Mouse (Mus musculus) urinary bladder, adult 2 months (tissue): ENCODE results near the gene Olfr106-ps. TPM values are rescaled to one million over a fixed set of nuclear protein-coding genes. Genes with fewer than 3 reads are reported as not detected.

Experiments
- DNase-seq: peaks from one replicate; pipeline ENCODE4 v3.0.0; 2022; ENCODE audit warnings: low spot score
- polyA plus RNA-seq: library from polyadenylated mRNA; depleted of rRNA; stranded (reverse); fragments of >200 nt; gene quantifications from 2 replicates; pipeline ENCODE4 v1.2.3, GENCODE M21; 2012; rRNA removed

Gene Olfr106-ps
- polyA plus RNA-seq, result not detected in 2 replicates

GRCm38 (mm10) chr17:37390093-37390492 lies at the start of gene Olfr106-ps:
Gene Olfr106-ps (plus strand): TSS chr17:37390393.
- no peak for DNase-seq

DNA sequence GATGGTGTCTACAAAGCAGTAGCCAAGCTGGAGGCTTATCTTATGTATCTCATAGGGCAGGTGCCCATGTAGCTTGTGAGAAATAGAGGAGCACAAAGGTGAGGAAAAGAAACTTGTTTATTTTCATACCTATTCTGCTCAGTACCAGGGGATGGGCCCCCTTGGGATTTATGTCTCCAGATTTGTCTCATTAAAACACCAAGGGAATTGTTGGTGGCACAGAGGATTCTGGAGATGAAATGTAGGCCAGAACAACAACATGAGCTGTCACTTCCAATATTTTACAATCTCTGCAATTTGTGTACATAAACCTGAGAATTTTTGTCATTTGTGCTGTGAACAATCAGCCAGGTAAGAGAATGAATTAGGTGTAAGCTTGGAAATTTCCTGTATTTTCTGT lies 30.9 kb upstream of the Olfr106-ps start, which contains the start of gene Olfr104-ps:
Olfr104-ps (plus strand) TSS at position 301 of the 400 bp plus-strand sequence.
- DNase-seq, result no peak

GRCm38 (mm10) chr17:37378733-37379132 lies 11.5 kb upstream of the Olfr106-ps start, which contains the start of gene Olfr105-ps:
Gene Olfr105-ps (plus strand): TSS chr17:37379033.
- DNase-seq, result no peak

DNA sequence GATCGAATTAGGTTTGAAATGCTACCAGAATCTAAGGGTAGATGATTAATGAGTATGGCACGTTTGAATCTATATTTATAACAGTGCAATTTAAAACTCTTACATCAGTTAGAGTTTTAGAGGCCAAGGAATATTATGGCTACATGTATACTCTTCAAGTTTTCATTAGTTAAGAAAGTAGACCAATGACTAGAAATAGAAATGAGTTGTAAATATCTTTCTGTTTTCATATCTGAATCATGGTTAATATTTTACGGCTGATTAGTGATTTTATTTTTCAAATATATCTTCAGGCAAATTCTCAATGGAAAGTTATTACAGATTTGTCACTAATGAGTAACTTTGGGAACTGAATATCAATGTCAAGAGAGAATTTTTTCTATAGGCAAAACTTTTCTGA lies 8.7 kb downstream of the Olfr106-ps start, which contains the start of gene Olfr107:
Olfr107 (plus strand) TSS at position 301 of the 400 bp plus-strand sequence.
- no peak for DNase-seq

GRCm38 (mm10) chr17:37413380-37413779 lies 23.2 kb downstream of the Olfr106-ps start:
- DNase-seq, result no peak

DNA sequence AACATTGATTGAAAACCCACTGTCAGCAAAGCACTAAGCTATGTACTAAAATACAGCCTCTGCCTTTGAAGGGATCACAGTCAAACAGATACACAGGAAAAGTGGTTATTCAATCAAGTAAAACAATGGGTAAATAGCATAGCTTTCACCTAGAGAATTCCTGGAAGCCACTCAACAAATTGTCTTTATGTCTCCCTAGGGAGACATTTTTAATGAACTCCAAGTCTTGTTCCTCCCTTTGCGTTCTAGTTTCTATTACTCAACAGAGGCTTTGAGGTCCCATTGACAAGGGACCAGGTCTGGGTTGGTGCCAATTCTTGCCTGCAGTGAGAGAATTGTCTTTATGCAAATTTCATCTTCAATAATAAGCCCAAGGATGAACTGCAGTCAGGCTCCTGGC lies 55.0 kb downstream of the Olfr106-ps start, which contains the start of gene Olfr108:
Olfr108 (plus strand) TSS at position 301 of the 400 bp plus-strand sequence.
- no peak for DNase-seq

Other genes starting within 250 kb of the Olfr106-ps start
- gene Olfr93, start 228.9 kb upstream of the Olfr106-ps start, polyA plus RNA-seq, result not detected in 2 replicates
- gene Ubd, start 196.5 kb upstream of the Olfr106-ps start, polyA plus RNA-seq, result 0.52 and 1.0 TPM in 2 replicates
- gene Olfr94, start 189.4 kb upstream of the Olfr106-ps start, polyA plus RNA-seq, result not detected in 2 replicates
- gene Olfr95, start 177.3 kb upstream of the Olfr106-ps start, polyA plus RNA-seq, result not detected in 2 replicates
- not detected in 2 replicates for gene Olfr96, start 170.2 kb upstream of the Olfr106-ps start, polyA plus RNA-seq
- gene Olfr97, start 153.1 kb upstream of the Olfr106-ps start, polyA plus RNA-seq, result not detected in 2 replicates
- gene Olfr98, start 126.6 kb upstream of the Olfr106-ps start, polyA plus RNA-seq, result not detected in 2 replicates
- gene H2-M3, start 120.2 kb upstream of the Olfr106-ps start, polyA plus RNA-seq, result 12.3 and 13.0 TPM in 2 replicates
- not detected in 2 replicates for gene Olfr99, start 106.9 kb upstream of the Olfr106-ps start, polyA plus RNA-seq
- not detected in 2 replicates for gene Olfr101, start 86.1 kb upstream of the Olfr106-ps start, polyA plus RNA-seq
- gene Olfr102, start 73.3 kb upstream of the Olfr106-ps start, polyA plus RNA-seq, result not detected in 2 replicates
- gene Olfr103, start 50.7 kb upstream of the Olfr106-ps start, polyA plus RNA-seq, result not detected in 2 replicates
- gene Olfr104-ps, start 30.8 kb upstream of the Olfr106-ps start, polyA plus RNA-seq, result not detected in 2 replicates
- not detected in 2 replicates for gene Olfr105-ps, start 11.4 kb upstream of the Olfr106-ps start, polyA plus RNA-seq
- gene Olfr107, start 8.8 kb downstream of the Olfr106-ps start, polyA plus RNA-seq, result not detected in 2 replicates
- not detected in 2 replicates for gene Olfr108, start 55.1 kb downstream of the Olfr106-ps start, polyA plus RNA-seq
- gene Olfr109, start 68.5 kb downstream of the Olfr106-ps start, polyA plus RNA-seq, result not detected in 2 replicates
- 0.35 and 0.47 TPM in 2 replicates for gene H2-M2, start 93.2 kb downstream of the Olfr106-ps start, polyA plus RNA-seq
- not detected in 2 replicates for gene Olfr110, start 102.1 kb downstream of the Olfr106-ps start, polyA plus RNA-seq
- 0.03 and 0.04 TPM in 2 replicates for gene Olfr111, start 117.6 kb downstream of the Olfr106-ps start, polyA plus RNA-seq
- gene Olfr112, start 179.1 kb downstream of the Olfr106-ps start, polyA plus RNA-seq, result not detected in 2 replicates
- gene Olfr113, start 187.3 kb downstream of the Olfr106-ps start, polyA plus RNA-seq, result not detected in 2 replicates
- gene Olfr114, start 202.3 kb downstream of the Olfr106-ps start, polyA plus RNA-seq, result not detected in 2 replicates
- gene Olfr115, start 236.7 kb downstream of the Olfr106-ps start, polyA plus RNA-seq, result not detected in 2 replicates
- gene Olfr116, start 236.8 kb downstream of the Olfr106-ps start, polyA plus RNA-seq, result not detected in 2 replicates